Mouse (Mus musculus): ENCODE results near the gene Catsperg1. TPM values are rescaled to one million over a fixed set of nuclear protein-coding genes. Genes with fewer than 3 reads are reported as not detected.
"Not testable (repeated sequence)": the region's sequence is repeated elsewhere in the genome, so short reads cannot be mapped to it uniquely, and the experiment has no call there.

Gene Catsperg1
- polyA plus RNA-seq, 1 experiment from 2014 or later: 0.09 TPM

GRCm38 (mm10) chr7:29154018-29154720 lies 59.7 kb downstream of the Catsperg1 start:
- peaks cover 9% of the 10 kb centered on the region for H3K36me3 ChIP-seq
- no peak for DNase-seq
- H3K4me3 ChIP-seq (replicated peaks): no peak overlapping the region
- H3K9me3 ChIP-seq (replicated peaks): 0 out of 2 replicates have a peak, but pooled peaks cover 4% of the 10 kb centered on the region
- H3K4me2 ChIP-seq: no peak overlapping the region
- H3K27me3 ChIP-seq: peaks cover 22% of the 10 kb centered on the region
- peaks cover 20% of the 10 kb centered on the region for H3K4me1 ChIP-seq (replicated peaks)
- ATAC-seq (ENCODE audit: low read depth): no peak
- WGBS (ENCODE audit: insufficient replicate concordance): 87% methylated on average over 14 of the region's 14 CpGs
- no peak overlapping the region for H3K9ac ChIP-seq
- no peak overlapping the region for H3K27ac ChIP-seq

DNA sequence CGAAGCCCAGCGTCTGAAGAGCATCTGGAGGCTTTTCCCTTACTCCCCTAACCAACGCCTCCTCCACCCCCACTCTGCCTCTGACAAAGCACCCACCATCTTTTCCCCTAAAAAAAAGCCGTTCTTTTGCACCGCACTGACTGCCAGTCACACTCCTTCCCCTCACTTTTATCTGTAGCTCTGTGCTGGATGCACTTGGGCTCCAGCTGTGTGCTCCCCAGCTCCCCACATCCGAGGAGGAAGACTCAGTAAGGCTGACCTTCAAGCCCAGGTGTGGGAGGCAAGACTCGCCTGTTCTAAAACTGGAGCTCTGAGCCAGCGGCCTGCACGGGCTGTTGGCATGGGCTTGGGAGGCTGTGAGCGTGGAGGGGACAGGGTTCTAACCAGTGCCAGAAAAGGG lies 62.3 kb downstream of the Catsperg1 start:
- H3K27ac ChIP-seq: no peak overlapping the region
- H3K4me2 ChIP-seq: no peak overlapping the region
- DNase-seq (no peak), ATAC-seq (ENCODE audit: low read depth) (no peak)
- peaks cover 9% of the 10 kb centered on the region for H3K36me3 ChIP-seq
- 0 out of 2 replicates have a peak, but pooled peaks cover 4% of the 10 kb centered on the region for H3K27me3 ChIP-seq
- no peak overlapping the region for H3K9ac ChIP-seq
- H3K4me3 ChIP-seq (replicated peaks): no peak overlapping the region
- H3K4me1 ChIP-seq (replicated peaks): peaks cover 17% of the 10 kb centered on the region
- 57% methylated on average over 10 of the region's 10 CpGs for WGBS (ENCODE audit: insufficient replicate concordance)
- H3K9me3 ChIP-seq (replicated peaks): 0 out of 2 replicates have a peak, but pooled peaks cover 4% of the 10 kb centered on the region

- DNase-seq (no peak), ATAC-seq (ENCODE audit: low read depth) (no peak)
- Histone ChIP-seq H3K36me3 (peaks cover under 1% of the 10 kb centered on the region; the same call in 1 of the 2 replicates), H3K4me2 (no peak overlapping the region), H3K9ac (no peak overlapping the region), H3K4me1 (replicated peaks) (0 out of 2 replicates have a peak, but pooled peaks cover 4% of the 10 kb centered on the region), H3K27ac (no peak overlapping the region), H3K4me3 (replicated peaks) (no peak overlapping the region), H3K9me3 (replicated peaks) (no peaks in the 10 kb centered on the region), H3K27me3 (0 out of 2 replicates have a peak, but pooled peaks cover 4% of the 10 kb centered on the region)
- WGBS (ENCODE audit: insufficient replicate concordance): 71% methylated on average over 15 of the region's 15 CpGs
Observed at GRCm38 (mm10) chr7:29148771-29149170, 65.1 kb downstream of the Catsperg1 start.

GRCm38 (mm10) chr7:29146625-29147367 lies 67.0 kb downstream of the Catsperg1 start:
- 61% methylated on average over 7 of the region's 7 CpGs for WGBS (ENCODE audit: insufficient replicate concordance)
- H3K4me1 ChIP-seq (replicated peaks): 0 out of 2 replicates have a peak, but pooled peaks cover 4% of the 10 kb centered on the region

GRCm38 (mm10) chr7:29144006-29144405 lies 69.8 kb downstream of the Catsperg1 start:
- H3K4me3 ChIP-seq (replicated peaks): no peak overlapping the region
- DNase-seq (no peak), ATAC-seq (ENCODE audit: low read depth) (no peak)
- no peaks in the 10 kb centered on the region for H3K9me3 ChIP-seq (replicated peaks)
- H3K9ac ChIP-seq: no peak overlapping the region
- 0 out of 2 replicates have a peak, but pooled peaks cover 4% of the 10 kb centered on the region for H3K4me1 ChIP-seq (replicated peaks)
- H3K4me2 ChIP-seq: no peak overlapping the region
- H3K27me3 ChIP-seq: no peaks in the 10 kb centered on the region
- no peaks in the 10 kb centered on the region for H3K36me3 ChIP-seq
- H3K27ac ChIP-seq: no peak overlapping the region
- WGBS (ENCODE audit: insufficient replicate concordance): 50% methylated on average over 4 of the region's 4 CpGs

More at GRCm38 (mm10) chr7:29146625-29147367, 67.0 kb downstream of the Catsperg1 start:
- H3K4me3 ChIP-seq (replicated peaks): no peak overlapping the region
- H3K9ac ChIP-seq: no peak overlapping the region
- H3K36me3 ChIP-seq: no peaks in the 10 kb centered on the region
- ATAC-seq (ENCODE audit: low read depth) (no peak), DNase-seq (no peak)
- no peak overlapping the region for H3K4me2 ChIP-seq
- no peak overlapping the region for H3K27ac ChIP-seq
- 0 out of 2 replicates have a peak, but pooled peaks cover 4% of the 10 kb centered on the region for H3K27me3 ChIP-seq
- H3K9me3 ChIP-seq (replicated peaks): no peaks in the 10 kb centered on the region

DNA sequence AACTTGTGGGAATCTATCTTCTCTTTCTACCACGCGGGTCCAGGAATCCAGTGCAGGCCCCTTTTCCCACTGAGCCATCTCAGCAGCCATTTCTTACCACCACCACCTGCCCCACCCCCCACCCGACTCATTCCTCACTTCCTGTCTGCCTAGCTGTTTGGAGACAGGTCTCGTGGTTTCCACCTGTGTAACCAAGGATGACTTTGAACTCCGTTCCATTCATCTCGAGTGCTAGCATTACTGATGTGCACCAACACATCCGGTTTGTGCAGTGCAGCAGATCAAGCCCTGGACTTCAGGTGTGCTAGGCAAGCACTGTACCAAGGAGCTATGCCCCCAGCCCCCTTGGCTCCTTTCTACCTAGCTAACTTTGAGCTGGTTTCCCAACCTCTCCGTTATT lies 72.4 kb downstream of the Catsperg1 start:
- DNase-seq: no peak
- Histone ChIP-seq H3K27ac (no peak overlapping the region), H3K4me1 (replicated peaks) (0 out of 2 replicates have a peak, but pooled peaks cover 4% of the 10 kb centered on the region), H3K36me3 (no peaks in the 10 kb centered on the region), H3K27me3 (peaks cover 3% of the 10 kb centered on the region; the same call in 1 of the 2 replicates), H3K4me3 (replicated peaks) (no peak overlapping the region), H3K9ac (no peak overlapping the region), H3K9me3 (replicated peaks) (no peaks in the 10 kb centered on the region), H3K4me2 (no peak overlapping the region)
- no peak for ATAC-seq (ENCODE audit: low read depth)
- WGBS (ENCODE audit: insufficient replicate concordance): 57% methylated on average over 8 of the region's 8 CpGs

- peaks cover 17% of the 10 kb centered on the region for H3K27me3 ChIP-seq
- not testable (repeated sequence) for H3K36me3 ChIP-seq; DNase-seq; H3K9ac ChIP-seq; ATAC-seq (ENCODE audit: low read depth); H3K4me2 ChIP-seq; H3K9me3 ChIP-seq (replicated peaks); H3K4me1 ChIP-seq (replicated peaks); H3K27ac ChIP-seq; H3K4me3 ChIP-seq (replicated peaks)
- 75% methylated on average over 3 of the region's 4 CpGs for WGBS (ENCODE audit: insufficient replicate concordance)
Observed at GRCm38 (mm10) chr7:29139237-29139636, 74.6 kb downstream of the Catsperg1 start.

DNA sequence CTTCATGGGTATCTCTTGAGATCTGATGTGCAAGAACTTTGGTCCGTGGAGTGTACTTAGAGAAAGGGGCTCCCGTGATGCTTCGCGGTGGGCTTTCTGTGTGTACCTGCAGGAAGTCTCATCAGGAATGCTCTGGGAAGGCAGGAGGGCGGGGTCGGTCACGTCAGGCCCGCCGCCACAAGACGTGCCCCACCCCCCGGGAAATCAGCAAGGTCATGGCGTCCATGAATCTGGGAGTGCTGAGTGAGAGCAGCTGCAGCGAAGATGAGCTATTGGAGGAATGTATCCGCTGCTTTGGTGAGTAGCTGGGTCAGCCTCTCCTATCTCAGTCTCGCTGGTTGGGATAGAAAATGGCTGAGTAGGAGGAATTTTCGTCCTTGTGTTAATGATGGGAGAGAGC lies 76.4 kb downstream of the Catsperg1 start:
- H3K9me3 ChIP-seq (replicated peaks): no peaks in the 10 kb centered on the region
- H3K36me3 ChIP-seq: no peaks in the 10 kb centered on the region
- H3K27ac ChIP-seq: no peak overlapping the region
- ATAC-seq (ENCODE audit: low read depth): no peak
- no peak overlapping the region for H3K9ac ChIP-seq
- H3K4me3 ChIP-seq (replicated peaks): no peak overlapping the region
- DNase-seq: no peak
- no peak overlapping the region for H3K4me2 ChIP-seq
- 42% methylated on average over 16 of the region's 16 CpGs for WGBS (ENCODE audit: insufficient replicate concordance)
- 0 out of 2 replicates have a peak, but pooled peaks cover 3% of the 10 kb centered on the region for H3K4me1 ChIP-seq (replicated peaks)
- peaks cover 17% of the 10 kb centered on the region for H3K27me3 ChIP-seq

DNA sequence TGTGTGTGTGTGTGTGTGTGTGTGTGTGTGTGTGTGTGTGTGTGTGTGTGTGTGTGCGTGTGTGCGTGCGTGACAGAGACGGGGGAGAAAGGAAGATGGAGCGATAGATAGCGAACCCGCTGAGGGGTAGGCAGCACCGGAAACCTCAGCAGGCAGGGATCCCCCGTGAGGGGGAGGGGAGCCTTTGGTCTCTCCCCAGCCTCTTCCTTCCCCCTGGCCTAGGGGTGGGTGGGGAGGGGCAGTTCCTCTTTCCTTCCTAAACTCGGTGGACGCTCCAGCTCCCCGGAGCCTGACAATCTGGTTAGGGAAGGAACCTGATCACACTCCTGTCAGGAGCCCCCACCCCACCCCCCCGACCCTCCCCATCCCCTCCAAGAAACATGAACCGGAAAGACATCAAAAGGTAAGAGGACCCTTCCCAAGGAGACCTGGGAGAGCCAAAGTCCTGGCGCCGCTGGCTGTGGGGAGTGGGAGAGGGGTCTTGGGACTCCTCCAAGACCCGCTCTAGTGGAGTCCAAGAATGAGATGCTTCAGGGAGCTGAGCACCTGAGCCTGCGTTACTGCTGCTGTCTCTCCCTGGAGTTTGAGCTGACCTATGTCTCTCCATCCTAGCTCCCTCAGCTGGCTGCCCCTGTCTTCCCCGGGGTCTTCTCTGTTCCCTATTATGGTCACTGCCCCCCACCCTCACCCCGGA lies 79.0 kb downstream of the Catsperg1 start, which contains the start of gene Rasgrp4:
Rasgrp4 (plus strand) TSS at position 159 of the 694 bp plus-strand sequence.
- Histone ChIP-seq H3K27ac (no peak within 1 kb of the TSS), H3K9me3 (replicated peaks) (no peaks in the 10 kb centered on the region), H3K27me3 (peaks cover 17% of the 10 kb centered on the region), H3K36me3 (no peaks in the 10 kb centered on the region), H3K4me2 (peak within 1 kb of the TSS; percentile 28; the same call in 1 of the 2 replicates), H3K4me1 (replicated peaks) (0 out of 2 replicates have a peak, but pooled peaks cover 3% of the 10 kb centered on the region), H3K4me3 (replicated peaks) (peak within 1 kb of the TSS; percentile 14; the same call in 1 of the 2 replicates), H3K9ac (no peak within 1 kb of the TSS)
- peak; percentile 31; the same call in 1 of the 2 replicates for ATAC-seq (ENCODE audit: low read depth)
- WGBS (ENCODE audit: insufficient replicate concordance): 2% methylated on average over 13 of the region's 20 CpGs
- DNase-seq: peak; percentile 18

- WGBS (ENCODE audit: insufficient replicate concordance): 3% methylated on average over 4 of the region's 4 CpGs
- Histone ChIP-seq H3K27me3 (peaks cover 17% of the 10 kb centered on the region), H3K36me3 (no peaks in the 10 kb centered on the region), H3K4me2 (peak overlapping the region; percentile 28; the same call in 1 of the 2 replicates), H3K9ac (no peak overlapping the region), H3K4me1 (replicated peaks) (0 out of 2 replicates have a peak, but pooled peaks cover 3% of the 10 kb centered on the region), H3K27ac (no peak overlapping the region), H3K9me3 (replicated peaks) (no peaks in the 10 kb centered on the region), H3K4me3 (replicated peaks) (no peak overlapping the region)
- ATAC-seq (ENCODE audit: low read depth) (no peak), DNase-seq (no peak)
Observed at GRCm38 (mm10) chr7:29134230-29134629, 79.6 kb downstream of the Catsperg1 start.
